Mouse (Mus musculus) midbrain, embryonic 11.5 days (tissue): ENCODE results near the gene E130114P18Rik. TPM values are rescaled to one million over a fixed set of nuclear protein-coding genes. Genes with fewer than 3 reads are reported as not detected.

Experiments used
- ATAC-seq: fragments of 200-750 bp; cut with Nextera tagmentation; 2 replicates; pipeline ENCODE4 v1.8.0; 2017; ENCODE audit warnings: moderate TSS enrichment, moderate library complexity; ENCODE audit not compliant: low FRiP score
- DNase-seq: peaks from one replicate; pipeline ENCODE4 v3.0.0; 2015; ENCODE audit warnings: low spot score; ENCODE audit errors: missing footprints
- H3K27ac ChIP-seq: fragments of 300-500 bp; sonication (generic); 2 replicates; pipeline ENCODE4 v1.5.1; 2014; ENCODE audit warnings: low read depth, low read length
- H3K27me3 ChIP-seq: fragments of 300-500 bp; sonication (generic); 2 replicates; pipeline ENCODE4 v1.6.1; 2014; ENCODE audit warnings: mild to moderate bottlenecking, low read length, moderate library complexity, mixed read lengths; ENCODE audit not compliant: control insufficient read depth, insufficient read depth
- H3K36me3 ChIP-seq: fragments of 300-500 bp; sonication (generic); 2 replicates; pipeline ENCODE4 v1.6.1; 2014; ENCODE audit warnings: mild to moderate bottlenecking, low read length, moderate library complexity, mixed read lengths; ENCODE audit not compliant: control insufficient read depth, insufficient read depth
- H3K4me1 ChIP-seq: fragments of 300-500 bp; sonication (generic); 2 replicates; pipeline ENCODE4 v1.6.1; 2014; ENCODE audit warnings: low read length; ENCODE audit not compliant: control insufficient read depth, insufficient read depth
- H3K4me2 ChIP-seq: fragments of 300-500 bp; sonication (generic); 2 replicates; pipeline ENCODE4 v1.6.1; 2014; ENCODE audit warnings: mild to moderate bottlenecking, moderate library complexity
- H3K4me3 ChIP-seq: fragments of 300-500 bp; sonication (generic); 2 replicates; pipeline ENCODE4 v1.5.1; 2014; ENCODE audit warnings: low read depth, low read length
- H3K9ac ChIP-seq: fragments of 300-500 bp; sonication (generic); 2 replicates; pipeline ENCODE4 v1.6.1; 2014; ENCODE audit warnings: low read length
- H3K9me3 ChIP-seq: fragments of 300-500 bp; sonication (generic); 2 replicates; pipeline ENCODE4 v1.6.1; 2016; ENCODE audit warnings: low read length; ENCODE audit not compliant: control insufficient read depth
- WGBS: fragments of 180-500 bp; shearing (Covaris S2); extraction: QIAGEN DNeasy Blood & Tissue Kit; methylation state at CpG from one replicate; pipeline ENCODE4 v1.1.7; 2014; 5-methylcytosine and 5-hydroxymethylcytosine counted together
- polyA plus RNA-seq: library from polyadenylated mRNA; unstranded; fragments of >200 nt; fragmentation: Nextera tagmentation; extraction: Ambion mirVana; gene quantifications from 2 replicates; pipeline ENCODE4 v1.2.1, GENCODE M21; 2014

The E130114P18Rik gene
- polyA plus RNA-seq, 1 experiment from 2014 or later = 7.7 TPM

- Histone ChIP-seq H3K9ac (no peak overlapping the region), H3K27ac (no peak overlapping the region), H3K9me3 (no peaks in the 10 kb centered on the region), H3K27me3 (peaks cover 6% of the 10 kb centered on the region), H3K4me3 (no peak overlapping the region), H3K4me2 (no peak overlapping the region), H3K36me3 (no peaks in the 10 kb centered on the region), H3K4me1 (peaks cover 7% of the 10 kb centered on the region)
- WGBS = no CpG with 5 or more reads among the region's 1 CpGs
- peak; percentile 72 for DNase-seq
- no peak for ATAC-seq
Observed at GRCm38 (mm10) chr4:97769861-97770260, 8.0 kb downstream of the E130114P18Rik start.

- H3K27me3 ChIP-seq = no peaks in the 10 kb centered on the region
- 85% methylated on average over 5 of the region's 5 CpGs for WGBS
- H3K4me1 ChIP-seq = no peaks in the 10 kb centered on the region
- H3K4me3 ChIP-seq = no peak overlapping the region
- ATAC-seq (no peak), DNase-seq (no peak)
- no peak overlapping the region for H3K27ac ChIP-seq
- H3K4me2 ChIP-seq = no peak overlapping the region
- no peaks in the 10 kb centered on the region for H3K36me3 ChIP-seq
- no peak overlapping the region for H3K9ac ChIP-seq
- H3K9me3 ChIP-seq = no peaks in the 10 kb centered on the region
Observed at GRCm38 (mm10) chr4:97767516-97767915, 10.4 kb downstream of the E130114P18Rik start.

- no peak overlapping the region for H3K4me2 ChIP-seq
- H3K4me3 ChIP-seq = no peak overlapping the region
- 72% methylated on average over 4 of the region's 4 CpGs for WGBS
- H3K36me3 ChIP-seq = no peaks in the 10 kb centered on the region
- ATAC-seq = no peak
- no peak overlapping the region for H3K27ac ChIP-seq
- no peak for DNase-seq
- no peaks in the 10 kb centered on the region for H3K27me3 ChIP-seq
- H3K9me3 ChIP-seq = no peaks in the 10 kb centered on the region
- no peaks in the 10 kb centered on the region for H3K4me1 ChIP-seq
- H3K9ac ChIP-seq = no peak overlapping the region
Observed at GRCm38 (mm10) chr4:97767025-97767424, 10.9 kb downstream of the E130114P18Rik start.

GRCm38 (mm10) chr4:97766100-97766499, 11.8 kb downstream of the E130114P18Rik start:
- no peak overlapping the region for H3K9ac ChIP-seq
- H3K27me3 ChIP-seq = no peaks in the 10 kb centered on the region
- H3K4me1 ChIP-seq = no peaks in the 10 kb centered on the region
- H3K9me3 ChIP-seq = no peaks in the 10 kb centered on the region
- ATAC-seq = no peak
- no peak overlapping the region for H3K4me3 ChIP-seq
- H3K4me2 ChIP-seq = no peak overlapping the region
- DNase-seq = peak; percentile 82
- 88% methylated on average over 3 of the region's 3 CpGs for WGBS
- no peaks in the 10 kb centered on the region for H3K36me3 ChIP-seq
- H3K27ac ChIP-seq = no peak overlapping the region

- H3K27ac ChIP-seq = no peak overlapping the region
- H3K9ac ChIP-seq = no peak overlapping the region
- no peak overlapping the region for H3K4me3 ChIP-seq
- no peaks in the 10 kb centered on the region for H3K36me3 ChIP-seq
- WGBS = 77% methylated on average over 4 of the region's 4 CpGs
- no peak overlapping the region for H3K4me2 ChIP-seq
- H3K27me3 ChIP-seq = peaks cover 5% of the 10 kb centered on the region; the same call in 1 of the 2 replicates
- DNase-seq (no peak), ATAC-seq (no peak)
- no peaks in the 10 kb centered on the region for H3K4me1 ChIP-seq
- no peaks in the 10 kb centered on the region for H3K9me3 ChIP-seq
Observed at GRCm38 (mm10) chr4:97765341-97766020, 12.4 kb downstream of the E130114P18Rik start.

- Histone ChIP-seq H3K27me3 (peaks cover 10% of the 10 kb centered on the region), H3K4me1 (no peaks in the 10 kb centered on the region)
- 41% methylated on average over 4 of the region's 4 CpGs for WGBS
Observed at GRCm38 (mm10) chr4:97764616-97765015, 13.3 kb downstream of the E130114P18Rik start.

GRCm38 (mm10) chr4:97758661-97759060, 19.2 kb downstream of the E130114P18Rik start:
- ATAC-seq (no peak), DNase-seq (no peak)
- H3K36me3 ChIP-seq = no peaks in the 10 kb centered on the region
- peaks cover 10% of the 10 kb centered on the region; the same call in 1 of the 2 replicates for H3K4me1 ChIP-seq
- no peak overlapping the region for H3K4me3 ChIP-seq
- WGBS = 8% methylated on average over 3 of the region's 3 CpGs
- no peak overlapping the region for H3K9ac ChIP-seq
- peaks cover 59% of the 10 kb centered on the region for H3K27me3 ChIP-seq
- no peak overlapping the region for H3K27ac ChIP-seq
- no peaks in the 10 kb centered on the region for H3K9me3 ChIP-seq
- H3K4me2 ChIP-seq = peak overlapping the region; percentile 51; the same call in 1 of the 2 replicates

More at GRCm38 (mm10) chr4:97764616-97765015, 13.3 kb downstream of the E130114P18Rik start:
- H3K9me3 ChIP-seq = no peaks in the 10 kb centered on the region
- no peaks in the 10 kb centered on the region for H3K36me3 ChIP-seq
- DNase-seq (no peak), ATAC-seq (no peak)
- no peak overlapping the region for H3K4me3 ChIP-seq
- no peak overlapping the region for H3K4me2 ChIP-seq
- H3K27ac ChIP-seq = no peak overlapping the region
- H3K9ac ChIP-seq = no peak overlapping the region

- ATAC-seq (peak; percentile 56), DNase-seq (peak; percentile 96)
- under 1% methylated on average over 14 of the region's 14 CpGs for WGBS
- Histone ChIP-seq H3K27me3 (peaks cover 65% of the 10 kb centered on the region), H3K4me3 (peak overlapping the region; percentile 40), H3K9me3 (no peaks in the 10 kb centered on the region), H3K4me2 (peak overlapping the region; percentile 51), H3K4me1 (peaks cover 10% of the 10 kb centered on the region; the same call in 1 of the 2 replicates), H3K9ac (peak overlapping the region; percentile 64), H3K36me3 (no peaks in the 10 kb centered on the region), H3K27ac (no peak overlapping the region)
Observed at GRCm38 (mm10) chr4:97757978-97758461, 19.9 kb downstream of the E130114P18Rik start.

- H3K9ac ChIP-seq = peak overlapping the region; percentile 64
- H3K36me3 ChIP-seq = no peaks in the 10 kb centered on the region
- WGBS = under 1% methylated on average over 38 of the region's 38 CpGs
- peaks cover 72% of the 10 kb centered on the region for H3K27me3 ChIP-seq
- DNase-seq = peak; percentile 97
- H3K27ac ChIP-seq = no peak overlapping the region
- peak overlapping the region; percentile 51 for H3K4me2 ChIP-seq
- no peaks in the 10 kb centered on the region for H3K9me3 ChIP-seq
- peak overlapping the region; percentile 40 for H3K4me3 ChIP-seq
- ATAC-seq = peak; percentile 89
- peaks cover 10% of the 10 kb centered on the region; the same call in 1 of the 2 replicates for H3K4me1 ChIP-seq
Observed at GRCm38 (mm10) chr4:97757207-97757977, 20.5 kb downstream of the E130114P18Rik start.
